Mouse (Mus musculus): Measurements from ENCODE around the gene Atp7a.
"Not testable (repeated sequence)": the region's sequence is repeated elsewhere in the genome, so short reads cannot be mapped to it uniquely, and the experiment has no call there.

Gene Atp7a

DNA sequence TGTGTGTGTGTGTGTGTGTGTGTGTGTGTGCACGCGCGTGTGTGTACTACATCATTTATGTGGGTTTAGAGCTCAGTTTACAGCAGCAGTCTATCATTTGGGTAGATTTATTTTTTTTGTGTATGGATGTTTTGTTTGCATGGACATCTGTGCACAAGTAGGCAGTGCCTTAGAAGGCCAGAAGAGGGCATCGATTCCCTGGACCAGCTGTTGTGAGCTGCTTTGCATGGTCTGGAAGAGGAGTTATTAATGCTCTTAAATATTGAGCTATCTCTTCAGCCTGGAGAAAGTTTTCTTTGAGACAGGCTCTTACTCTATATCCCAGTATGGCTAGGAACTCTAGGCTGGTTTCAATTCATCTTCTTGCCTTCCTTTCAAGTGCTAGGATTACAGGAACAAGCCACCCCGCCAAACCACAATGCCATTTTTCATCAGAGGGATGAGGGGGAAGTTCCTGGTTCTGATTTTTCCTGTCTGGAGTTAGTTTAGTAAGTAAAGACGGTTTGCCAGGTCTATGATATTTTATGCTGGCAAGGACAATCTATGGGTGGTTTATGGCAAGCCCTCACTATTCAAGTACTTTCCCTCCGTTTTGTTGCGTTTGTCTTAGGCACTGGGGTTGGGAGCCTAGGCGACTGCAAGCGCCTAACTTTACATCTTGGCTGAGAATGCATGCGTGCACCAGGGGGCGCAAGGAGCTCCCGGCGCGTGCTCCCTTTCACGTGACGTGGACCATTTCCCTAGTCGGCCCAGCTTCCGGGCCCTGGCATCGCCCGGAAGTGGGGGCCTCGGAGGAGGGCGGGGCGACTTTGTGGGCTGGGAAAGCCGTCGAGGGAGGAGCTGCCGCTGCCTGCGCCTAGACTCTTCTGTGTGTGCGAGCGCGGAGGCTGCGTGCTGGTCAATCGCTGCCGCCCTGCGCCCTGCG is at the start of gene Atp7a:
TSS of gene Atp7a (plus strand) at position 859 of the 925 bp plus-strand sequence.
- DNase-seq = peak; percentile 95

DNA sequence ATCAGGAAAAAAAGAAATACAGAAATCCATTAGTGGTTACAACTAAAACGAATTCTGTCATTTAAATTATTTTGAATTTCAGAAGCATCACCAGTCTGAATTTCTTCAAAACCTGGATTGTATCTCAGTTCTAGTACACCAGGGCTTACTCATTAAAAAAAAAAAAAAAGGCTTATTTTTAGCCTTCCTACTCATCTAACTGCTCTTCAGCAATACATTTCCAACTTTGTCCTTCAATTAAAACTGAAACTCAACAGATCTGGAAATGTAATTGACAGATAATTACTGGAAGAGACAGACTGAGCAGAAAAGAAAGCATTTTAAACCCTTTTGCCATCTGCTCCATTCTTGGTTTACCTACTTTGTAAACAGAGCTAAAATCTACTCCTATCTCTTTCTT is 25.5 kb upstream of the Atp7a start:
- no peak for DNase-seq

DNA sequence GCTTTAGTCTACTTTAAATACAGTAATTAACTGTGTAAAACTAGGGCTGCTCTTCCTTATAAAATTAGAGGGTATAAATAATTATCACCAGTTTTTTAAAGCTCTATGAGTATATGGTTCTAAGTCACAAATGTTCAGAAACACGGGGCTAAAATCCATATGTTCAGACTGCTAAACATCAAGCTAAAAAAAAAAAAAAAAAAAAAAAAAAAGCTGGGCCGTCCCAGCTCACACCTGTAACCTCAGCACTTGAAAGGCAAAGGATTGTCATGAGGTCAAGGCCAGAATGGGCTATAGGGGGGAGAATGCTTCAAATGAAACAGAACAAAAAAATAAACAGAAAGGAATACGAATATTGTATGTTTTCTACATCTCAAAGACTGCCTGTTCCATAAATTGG is 16.3 kb upstream of the Atp7a start:
- DNase-seq = no peak

DNA sequence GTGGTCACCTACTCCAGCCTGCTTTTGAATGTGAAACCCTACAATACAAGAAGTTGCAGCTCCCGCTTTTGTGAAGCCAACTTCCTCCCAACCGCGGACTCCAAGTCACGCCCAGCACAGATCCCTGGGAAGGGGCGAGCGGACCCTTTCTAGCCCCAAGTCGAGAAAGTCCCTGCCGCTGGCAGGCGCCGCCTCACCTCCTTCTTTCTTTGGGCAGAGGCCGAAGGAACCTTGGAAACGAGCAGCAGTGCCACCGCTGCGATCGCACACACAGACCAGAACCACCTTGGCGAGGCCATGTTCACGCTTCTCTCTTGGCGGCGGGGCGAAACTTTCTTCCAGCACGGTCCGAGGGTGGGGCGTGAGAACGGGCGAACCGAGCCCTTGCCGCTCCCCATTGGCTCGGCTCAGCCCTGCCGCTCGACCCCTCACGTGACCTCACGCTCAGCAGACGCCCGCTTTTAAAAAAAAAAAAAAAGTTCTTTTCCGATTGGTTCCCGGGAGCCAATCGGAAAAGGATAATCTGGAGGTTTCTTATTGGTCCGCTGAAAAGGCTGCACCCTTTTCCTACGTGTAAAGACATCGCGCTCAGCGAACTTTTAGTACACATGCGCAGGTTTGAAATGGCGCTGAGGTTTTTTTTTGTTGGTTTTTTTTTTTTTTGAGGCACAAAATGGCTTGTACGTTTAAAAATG is 15.5 kb upstream of the Atp7a start, which contains the start of gene Magt1:
TSS of gene Magt1 (minus strand) at position 442 of the 695 bp plus-strand sequence.
- peak; percentile 90 for DNase-seq

DNA sequence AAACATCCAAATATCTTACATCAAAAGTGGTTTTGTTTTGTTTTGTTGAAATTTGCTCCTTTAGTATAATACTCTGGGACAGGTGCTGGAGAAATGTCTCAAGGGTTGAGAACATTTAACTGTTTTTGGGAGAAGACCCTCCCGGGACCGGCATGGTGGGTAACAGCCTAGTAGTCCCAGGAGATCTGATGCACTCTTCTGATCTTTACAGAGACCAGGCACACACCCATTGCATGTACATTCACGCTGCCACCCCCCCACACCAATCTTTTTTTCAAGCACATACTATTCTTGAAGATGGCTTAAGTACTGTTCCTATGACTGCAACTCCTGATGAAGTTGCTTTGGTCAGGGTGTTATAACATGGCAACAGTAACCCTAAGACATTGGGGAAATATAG is 14.5 kb upstream of the Atp7a start:
- DNase-seq = no peak

DNA sequence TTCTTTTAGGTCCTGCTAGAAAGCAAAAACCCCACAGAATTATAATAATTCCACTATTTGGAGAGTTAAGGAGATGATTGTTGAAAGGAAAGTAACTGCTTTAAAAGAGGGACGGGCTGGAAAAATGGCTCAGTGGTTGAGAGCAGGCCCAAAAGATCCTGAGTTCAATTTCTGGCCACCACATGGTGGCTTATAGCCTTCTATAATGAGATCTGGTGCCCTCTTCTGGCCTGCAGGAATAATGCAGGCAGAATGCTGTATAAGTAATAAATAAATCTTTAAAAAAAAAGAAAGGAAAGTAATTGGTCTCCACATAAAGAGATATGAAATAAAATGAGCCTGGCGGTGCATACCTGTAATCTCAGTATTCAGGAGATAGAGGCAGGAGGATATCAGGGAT is 13.9 kb upstream of the Atp7a start:
- peak; percentile 62 for DNase-seq

DNA sequence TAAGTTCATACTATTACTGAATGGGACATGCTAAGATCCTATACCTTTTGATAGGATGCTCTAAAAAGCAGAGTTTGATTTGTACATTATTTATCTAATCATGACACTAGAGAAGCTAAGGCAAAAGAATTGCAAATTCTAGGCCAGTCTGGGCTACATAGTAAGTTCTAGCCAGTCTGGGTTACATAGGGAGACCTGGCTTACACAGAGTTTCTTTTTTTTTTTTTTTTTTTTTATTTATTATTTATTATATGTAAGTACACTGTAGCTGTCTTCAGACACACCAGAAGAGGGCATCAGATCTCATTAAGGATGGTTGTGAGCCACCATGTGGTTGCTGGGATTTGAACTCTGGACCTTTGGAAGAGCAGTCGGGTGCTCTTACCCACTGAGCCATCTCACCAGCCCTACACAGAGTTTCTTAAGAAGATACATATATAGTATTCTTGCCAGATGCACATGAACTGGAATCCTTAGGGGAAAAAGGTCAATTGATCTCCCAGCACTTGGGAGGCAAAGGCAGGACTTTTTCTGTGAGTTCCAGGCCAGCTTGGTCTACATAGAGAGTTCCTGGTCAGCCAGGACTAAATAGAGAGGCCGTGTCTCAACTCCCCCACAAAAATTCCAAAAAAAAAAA is 12.2 kb upstream of the Atp7a start:
- not testable (repeated sequence) for DNase-seq

DNA sequence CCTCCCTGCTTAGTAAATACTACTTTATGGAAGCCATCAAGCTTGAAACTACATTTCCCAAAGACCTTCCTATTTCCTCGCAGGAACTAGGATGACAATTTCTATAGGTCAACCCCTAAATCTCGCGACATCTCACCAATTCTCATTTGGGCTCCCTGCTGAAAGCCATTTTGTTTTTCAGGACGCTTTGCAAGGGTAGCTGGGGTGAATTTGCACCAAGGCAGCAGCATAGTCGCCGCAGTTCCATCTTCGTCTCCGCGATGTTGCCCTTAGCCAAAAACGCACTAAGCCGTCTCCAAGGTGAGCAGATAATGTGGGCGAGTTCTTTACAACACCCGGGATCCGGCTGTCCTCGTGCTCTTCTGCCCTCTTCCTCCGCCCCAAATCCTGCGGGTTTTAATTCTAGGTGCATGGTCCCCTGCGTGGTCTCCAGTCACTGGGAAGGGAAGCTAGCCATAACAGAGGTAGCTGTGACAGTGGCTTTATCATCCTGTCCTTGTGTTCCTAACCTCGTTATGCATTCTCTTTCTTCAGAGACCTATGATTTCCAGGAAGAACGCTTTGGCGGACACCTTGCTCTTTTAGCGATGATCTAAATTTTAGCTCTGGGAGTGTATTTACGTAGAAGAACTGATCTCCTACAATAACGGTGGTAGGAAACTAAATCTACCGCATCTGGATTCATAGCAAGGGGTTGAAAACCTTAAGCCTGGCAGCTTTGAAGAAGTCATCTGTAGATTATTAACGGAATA is 11.3 kb upstream of the Atp7a start, which contains the start of gene Cox7b:
TSS of gene Cox7b (plus strand) at position 130 of the 752 bp plus-strand sequence.
- peak; percentile 75 for DNase-seq

DNA sequence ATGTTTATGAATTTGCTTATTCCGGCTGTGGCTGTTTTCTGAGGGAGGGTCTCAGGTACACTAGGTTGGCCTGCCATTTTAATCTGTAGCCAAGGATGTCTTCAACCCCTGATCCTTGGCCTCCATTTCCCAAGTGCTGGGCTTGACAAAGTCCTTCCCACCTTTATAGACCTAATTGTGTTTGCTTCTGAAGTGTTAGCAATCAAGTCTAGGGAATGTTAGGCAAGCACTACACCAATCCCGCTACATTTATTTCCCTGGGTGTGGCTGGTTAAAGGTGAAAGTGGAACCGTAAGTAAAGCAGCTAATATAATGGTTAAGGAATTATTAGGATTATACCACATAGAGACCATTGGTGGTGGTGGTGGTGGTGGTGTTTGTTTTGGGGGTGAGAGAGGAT is 10.0 kb upstream of the Atp7a start:
- DNase-seq = no peak

DNA sequence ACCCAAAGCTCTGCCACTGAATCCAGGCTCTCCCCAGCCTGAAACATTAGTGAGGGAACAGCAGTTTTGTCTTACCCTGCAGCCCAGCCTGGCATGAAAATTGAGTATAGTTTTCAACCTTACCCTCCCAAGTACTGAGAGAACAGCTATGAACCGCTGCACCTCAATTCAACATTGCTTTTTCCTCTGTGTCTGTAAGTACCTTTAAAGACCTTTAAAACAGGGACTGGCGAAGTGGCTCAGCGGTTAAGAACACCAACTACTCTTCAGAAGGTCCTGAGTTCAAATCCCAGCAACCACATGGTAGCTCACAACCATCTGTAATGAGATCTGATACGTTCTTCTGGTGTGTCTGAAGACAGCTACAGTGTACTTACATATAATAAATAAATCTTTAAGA is 9.6 kb upstream of the Atp7a start:
- DNase-seq = no peak

DNA sequence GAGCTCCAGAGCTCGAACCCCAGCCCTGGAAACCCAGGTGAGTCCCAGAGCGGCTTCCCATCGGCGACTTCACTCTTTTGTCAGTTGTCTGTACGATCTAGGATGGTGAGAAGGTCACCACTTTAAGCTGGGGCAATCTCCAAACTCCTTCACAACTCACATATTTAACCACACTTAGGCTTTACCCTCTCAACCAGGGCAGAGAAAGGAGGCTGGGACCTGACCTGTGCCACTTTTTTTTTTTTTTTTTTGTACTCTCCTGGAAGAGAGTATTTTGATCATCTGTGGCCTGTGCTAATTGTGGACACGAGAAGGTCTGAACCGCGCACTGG is 233 bp downstream of the Atp7a start:
- no peak for DNase-seq

DNA sequence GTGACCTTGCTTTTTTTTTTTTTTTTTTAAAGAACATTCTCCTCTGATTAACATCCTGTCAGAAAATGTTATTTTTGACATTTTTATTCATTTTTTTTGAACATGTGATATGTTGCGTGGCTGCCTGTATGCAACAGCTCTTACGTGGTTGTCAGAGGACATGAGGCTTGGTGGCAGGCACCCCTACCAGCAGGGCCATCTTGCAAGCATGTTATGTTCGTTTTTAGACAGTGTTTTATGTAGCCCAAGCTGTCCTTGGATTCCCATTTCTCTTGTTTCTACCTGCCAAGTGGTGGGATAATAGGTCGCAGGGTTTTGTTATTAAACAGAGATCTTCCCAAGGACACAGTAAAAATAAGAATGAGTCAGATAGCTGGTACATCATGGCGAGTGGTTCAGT is 3.1 kb downstream of the Atp7a start:
- no peak for DNase-seq

DNA sequence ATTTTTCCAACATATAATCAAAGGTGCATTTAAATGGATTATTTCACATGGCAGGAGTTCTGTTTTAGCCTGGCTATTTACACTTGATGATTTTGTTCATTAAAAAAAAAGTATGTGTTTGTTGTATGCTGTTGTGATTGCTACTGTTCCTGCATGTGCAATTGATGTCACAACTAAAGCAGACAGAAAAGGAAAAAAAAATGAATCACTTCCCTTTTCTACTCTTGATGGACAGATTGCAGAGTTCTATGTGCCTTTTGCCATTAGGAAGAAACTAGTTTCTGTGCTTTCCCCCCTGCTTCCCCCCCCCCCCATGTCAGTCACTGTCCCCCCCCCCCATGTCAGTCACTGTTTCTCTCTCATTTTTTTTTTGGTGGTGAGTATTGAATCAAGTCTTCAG is 4.0 kb downstream of the Atp7a start:
- DNase-seq = no peak

DNA sequence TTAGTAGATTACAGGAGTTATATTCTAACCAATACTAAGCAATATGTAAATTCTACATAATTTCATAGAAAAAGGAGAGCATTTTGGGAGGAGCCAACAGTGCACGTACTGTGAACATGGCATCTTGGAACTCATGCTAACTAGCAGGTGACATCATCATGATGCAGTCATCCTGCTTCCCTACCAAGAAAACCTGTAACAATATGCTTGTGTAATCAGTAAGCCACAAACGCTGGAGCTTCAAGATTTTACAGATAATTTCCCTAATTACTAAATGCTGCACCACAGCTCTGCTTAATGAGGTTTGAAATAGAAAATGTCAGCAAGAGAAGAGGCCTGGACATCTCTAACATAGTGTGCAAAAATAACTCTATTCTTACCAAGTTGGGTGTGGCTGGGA is 8.7 kb downstream of the Atp7a start:
- DNase-seq = no peak

DNA sequence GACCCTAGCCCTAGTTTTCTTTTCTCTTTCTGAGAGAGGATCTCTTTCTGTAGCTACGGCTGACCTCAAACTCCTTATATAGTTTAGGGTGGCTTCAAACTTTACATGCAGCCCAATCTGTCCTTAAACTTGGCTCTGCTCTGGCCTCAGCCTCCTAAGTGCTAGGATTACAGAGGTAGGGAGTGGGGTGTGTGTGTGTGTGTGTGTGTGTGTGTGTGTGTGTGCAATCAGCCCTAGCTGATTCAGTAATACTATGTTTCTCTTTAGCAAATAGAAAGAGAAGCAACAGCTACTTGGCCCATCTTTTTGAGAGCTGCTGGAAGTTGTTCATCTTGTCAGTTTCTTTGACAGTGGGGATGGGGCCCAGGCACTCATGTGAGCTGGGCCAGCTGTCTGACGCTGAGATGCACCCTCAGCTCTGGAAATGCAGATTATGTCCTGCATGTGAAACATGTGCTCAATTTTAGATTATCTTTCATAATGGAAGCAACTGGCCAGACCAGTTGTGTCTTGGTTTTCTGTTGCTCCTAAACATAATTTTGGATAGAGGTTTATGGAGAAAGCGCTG is 10.2 kb downstream of the Atp7a start:
- DNase-seq = no peak

DNA sequence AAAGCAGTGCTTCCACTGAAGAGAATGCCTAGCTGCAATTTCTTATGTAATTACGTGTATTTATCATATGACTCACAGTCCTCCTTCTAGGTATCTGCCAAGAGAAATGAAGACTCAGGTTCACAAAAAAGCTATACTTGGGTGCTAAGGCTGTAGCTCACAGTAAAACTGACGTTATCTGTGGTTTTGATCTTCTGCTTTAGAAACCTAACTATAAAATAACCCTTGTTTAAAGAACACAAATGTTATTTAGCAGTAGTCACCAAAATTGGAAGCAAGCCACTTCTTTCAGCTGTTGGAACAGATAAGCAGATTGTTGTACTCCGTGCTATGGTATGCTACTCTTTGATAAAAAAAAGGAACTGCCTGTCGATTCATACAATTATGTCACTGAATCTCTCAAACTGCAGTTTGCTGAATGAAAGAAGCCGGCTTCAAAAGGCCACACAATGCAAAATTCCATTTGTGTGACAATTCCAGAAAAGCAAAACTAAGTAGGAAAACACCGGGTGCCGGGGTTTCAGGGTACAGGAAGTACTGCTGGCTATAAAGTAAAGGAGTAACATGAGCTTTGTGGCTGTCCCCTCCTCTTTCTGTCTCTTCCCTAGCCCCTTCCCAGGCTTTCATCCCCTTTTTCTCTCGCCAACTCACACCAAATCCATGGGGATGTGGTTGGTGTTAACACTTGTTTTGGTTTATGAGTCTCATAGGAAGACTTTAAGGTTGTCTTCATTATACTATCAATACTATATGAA is 17.0 kb downstream of the Atp7a start:
- no peak for DNase-seq

DNA sequence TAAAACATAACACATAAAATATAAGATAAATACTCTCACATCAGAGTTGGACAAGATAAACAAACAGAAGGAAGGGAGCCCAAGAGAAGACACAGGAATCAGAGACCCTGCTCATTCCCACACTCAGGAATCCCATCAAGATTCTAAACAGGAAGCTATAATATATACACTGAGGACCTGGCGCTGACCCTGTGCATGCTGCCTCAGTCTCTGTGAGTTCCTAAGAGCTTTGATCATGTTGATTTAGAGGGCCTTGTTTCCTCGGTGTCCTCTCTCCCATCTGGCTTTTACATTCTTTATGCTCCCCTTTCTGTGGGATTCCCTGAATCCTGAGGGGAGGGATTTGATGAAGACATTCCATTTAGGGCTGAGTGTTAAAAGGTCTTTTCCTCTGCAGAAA is 18.4 kb downstream of the Atp7a start:
- no peak for DNase-seq

DNA sequence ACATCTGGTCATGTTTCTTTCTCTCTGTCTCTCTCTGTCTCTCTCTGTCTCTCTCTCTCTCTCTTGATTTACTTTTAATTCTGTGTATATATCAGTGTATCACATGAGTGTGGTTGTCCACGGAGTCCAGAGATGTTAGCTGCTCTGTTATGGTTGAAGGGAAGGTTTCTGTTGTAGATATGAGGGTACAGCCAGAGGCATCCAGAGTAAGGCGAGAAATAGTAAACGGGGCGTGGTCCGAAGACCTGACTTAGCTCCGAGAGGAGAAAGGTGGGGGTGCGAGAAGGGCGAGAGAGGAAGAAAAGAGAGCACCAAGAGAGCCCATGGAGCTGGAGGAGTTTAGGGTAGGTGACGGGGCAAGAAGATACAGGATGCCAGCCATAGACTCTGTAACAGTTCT is 18.9 kb downstream of the Atp7a start:
- peak; percentile 28 for DNase-seq

DNA sequence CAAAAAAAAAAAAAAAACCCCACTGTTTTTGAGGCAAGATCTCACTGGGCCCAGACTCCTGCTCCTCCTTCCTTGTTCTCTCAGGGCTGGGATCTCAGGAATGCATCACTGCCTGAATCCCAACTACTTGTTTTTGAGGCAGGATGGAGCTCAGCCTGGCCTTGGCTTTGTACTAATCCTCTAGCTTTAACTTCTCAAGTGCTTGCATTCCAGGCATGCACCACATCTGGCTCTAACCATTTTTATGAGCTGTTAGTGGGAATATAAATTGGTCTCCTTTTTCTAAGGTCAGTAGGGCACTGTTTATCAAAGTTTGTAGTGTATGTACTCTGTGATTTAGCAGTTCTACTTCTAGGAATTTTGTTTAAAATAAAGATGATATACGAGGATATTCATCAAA is 21.1 kb downstream of the Atp7a start:
- no peak for DNase-seq

DNA sequence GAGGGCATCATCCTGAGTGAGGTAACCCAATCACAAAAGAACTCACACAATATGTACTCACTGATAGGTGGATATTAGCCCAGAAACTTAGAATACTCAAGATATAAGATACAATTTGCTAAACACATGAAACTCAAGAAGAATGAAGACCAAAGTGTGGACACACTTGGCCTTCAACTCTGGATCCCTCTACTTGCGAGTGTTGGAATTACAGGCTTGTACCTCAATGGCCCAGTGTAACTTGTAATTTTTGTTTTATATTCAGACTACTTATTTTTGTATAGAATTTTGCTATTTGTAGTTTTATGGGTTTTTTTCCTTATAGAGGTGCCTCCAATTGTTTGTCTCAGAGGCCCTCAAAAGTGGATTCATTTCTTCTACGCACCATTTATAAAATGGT is 50.8 kb downstream of the Atp7a start:
- not testable (repeated sequence) for DNase-seq

DNA sequence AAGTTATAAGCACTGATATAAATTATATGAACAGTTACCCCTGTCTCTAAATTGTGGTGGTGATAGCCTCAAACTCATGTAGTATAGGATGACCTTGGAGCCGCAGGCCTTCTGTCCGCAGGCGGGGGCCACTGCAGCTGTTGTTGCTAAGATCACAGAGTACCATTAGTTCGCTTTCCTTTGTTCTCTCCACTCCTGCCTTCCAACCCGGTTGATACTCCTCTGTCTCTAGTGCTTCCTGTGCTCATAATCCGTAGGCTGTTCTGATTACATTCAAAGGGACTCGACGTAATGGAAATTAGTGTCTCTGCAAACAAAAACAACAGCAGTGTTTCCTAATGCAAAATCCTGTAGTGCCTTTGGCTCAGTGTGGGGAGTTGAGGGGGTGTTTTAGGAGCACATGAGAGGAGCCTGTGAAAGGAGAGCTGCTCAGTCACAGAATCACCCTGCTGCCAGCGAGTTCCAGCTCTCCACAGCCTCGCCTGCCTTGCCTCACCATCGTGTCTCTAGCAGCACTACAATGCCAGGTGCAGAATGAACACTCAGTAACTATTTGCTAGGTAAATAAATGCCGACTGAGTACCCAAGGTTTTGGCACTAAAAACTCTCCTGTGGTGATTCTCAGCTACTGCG is 53.9 kb downstream of the Atp7a start:
- no peak for DNase-seq
